Mouse (Mus musculus): ENCODE results near the gene Smad1.

DNA sequence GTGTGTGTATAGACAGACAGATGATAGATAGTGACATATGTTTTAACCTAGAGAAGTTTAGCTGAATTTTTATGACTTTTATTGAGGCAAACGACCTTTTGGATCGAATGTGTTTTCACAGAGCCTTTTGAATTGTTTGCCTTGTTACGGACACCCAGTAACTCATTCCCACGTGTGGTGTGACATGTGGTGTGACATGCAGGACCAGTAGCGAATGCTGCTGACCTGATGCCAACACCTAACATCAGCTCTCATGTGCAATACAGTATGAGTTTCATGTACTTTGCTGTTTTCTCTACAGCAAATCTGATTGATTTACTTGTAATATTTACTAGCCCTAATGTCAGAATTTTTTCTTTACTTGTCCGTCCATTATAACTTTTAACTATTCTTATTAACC is 53.5 kb downstream of the Smad1 start:
- TF ChIP-seq EP300 (IDR thresholded peaks at IDR 0.05; ENCODE audit: insufficient read depth, low read depth, low read length) (no peak), CTCF (IDR thresholded peaks at IDR 0.05; ENCODE audit: low read depth, low read length) (no peak)
